Mouse (Mus musculus): ENCODE measurements at regions not wholly inside any gene's neighbourhood (a gene's known extent, or its start where the extent isn't known, plus 50 kb on each side); places are given as distances from the start of the nearest gene placed in this dataset.

- no peaks in the 10 kb centered on the region for H3K79me2 ChIP-seq (ENCODE audit: control insufficient read depth, insufficient read depth)
- TF ChIP-seq FOSL1 (IDR thresholded peaks at IDR 0.05; ENCODE audit: insufficient read depth, low read length, poor library complexity, severe bottlenecking) (no peak), MYOD1 (IDR thresholded peaks at IDR 0.05; ENCODE audit: control insufficient read depth, insufficient read length, low read depth) (no peak), MYOG (IDR thresholded peaks at IDR 0.05; ENCODE audit: control insufficient read depth, extremely low read depth, insufficient read length) (no peak), MAX (IDR thresholded peaks at IDR 0.05) (no peak), USF1 (IDR thresholded peaks at IDR 0.05; ENCODE audit: low read depth) (no peak), CTCF (IDR thresholded peaks at IDR 0.05; ENCODE audit: control insufficient read depth, insufficient read depth, insufficient read length) (no peak), CEBPB (IDR thresholded peaks at IDR 0.05; ENCODE audit: low read depth) (no peak)
- no peak overlapping the region for H3K4me3 ChIP-seq (ENCODE audit: insufficient read depth, poor library complexity, severe bottlenecking)
- no peak overlapping the region for H3ac ChIP-seq (ENCODE audit: control insufficient read depth, insufficient read length, low read depth)
- no peaks in the 10 kb centered on the region for H3K27me3 ChIP-seq (ENCODE audit: control insufficient read depth, insufficient read depth, insufficient read length)
- no peaks in the 10 kb centered on the region for H3K36me3 ChIP-seq (ENCODE audit: control insufficient read depth, insufficient read depth)
- H3K79me3 ChIP-seq (ENCODE audit: low read depth): no peaks in the 10 kb centered on the region
These were observed 404.2 kb upstream of the Intu start for GRCm38 (mm10) chr3:40126903-40127302.

- no peaks in the 10 kb centered on the region for H3K27me3 ChIP-seq (ENCODE audit: control insufficient read depth, insufficient read depth, insufficient read length)
These were observed 400.1 kb upstream of the Intu start for GRCm38 (mm10) chr3:40130858-40131584.

GRCm38 (mm10) chr3:40138671-40139070 lies 392.4 kb upstream of the Intu start:
- no peak overlapping the region for H3K4me3 ChIP-seq (ENCODE audit: insufficient read depth, poor library complexity, severe bottlenecking)
- no peaks in the 10 kb centered on the region for H3K27me3 ChIP-seq (ENCODE audit: control insufficient read depth, insufficient read depth, insufficient read length)
- no peaks in the 10 kb centered on the region for H3K36me3 ChIP-seq (ENCODE audit: control insufficient read depth, insufficient read depth)
- H3K79me3 ChIP-seq (ENCODE audit: low read depth): no peaks in the 10 kb centered on the region
- no peak for TF ChIP-seq FOSL1 (IDR thresholded peaks at IDR 0.05; ENCODE audit: insufficient read depth, low read length, poor library complexity, severe bottlenecking)
- no peak for TF ChIP-seq CEBPB (IDR thresholded peaks at IDR 0.05; ENCODE audit: low read depth)
- no peak for TF ChIP-seq USF1 (IDR thresholded peaks at IDR 0.05; ENCODE audit: low read depth)
- TF ChIP-seq MYOG (IDR thresholded peaks at IDR 0.05; ENCODE audit: control insufficient read depth, extremely low read depth, insufficient read length): no peak
- TF ChIP-seq MAX (IDR thresholded peaks at IDR 0.05): no peak
- no peak for TF ChIP-seq CTCF (IDR thresholded peaks at IDR 0.05; ENCODE audit: control insufficient read depth, insufficient read depth, insufficient read length)
- no peak for TF ChIP-seq MYOD1 (IDR thresholded peaks at IDR 0.05; ENCODE audit: control insufficient read depth, insufficient read length, low read depth)
- no peaks in the 10 kb centered on the region for H3K79me2 ChIP-seq (ENCODE audit: control insufficient read depth, insufficient read depth)
- no peak overlapping the region for H3ac ChIP-seq (ENCODE audit: control insufficient read depth, insufficient read length, low read depth)

More at GRCm38 (mm10) chr3:40130858-40131584, 400.1 kb upstream of the Intu start:
- Histone ChIP-seq H3K36me3 (ENCODE audit: control insufficient read depth, insufficient read depth) (no peaks in the 10 kb centered on the region), H3K79me3 (ENCODE audit: low read depth) (no peaks in the 10 kb centered on the region), H3ac (ENCODE audit: control insufficient read depth, insufficient read length, low read depth) (no peak overlapping the region), H3K79me2 (ENCODE audit: control insufficient read depth, insufficient read depth) (no peaks in the 10 kb centered on the region), H3K4me3 (ENCODE audit: insufficient read depth, poor library complexity, severe bottlenecking) (no peak overlapping the region)
- no peak for TF ChIP-seq CEBPB (IDR thresholded peaks at IDR 0.05; ENCODE audit: low read depth)
- no peak for TF ChIP-seq USF1 (IDR thresholded peaks at IDR 0.05; ENCODE audit: low read depth)
- no peak for TF ChIP-seq MYOD1 (IDR thresholded peaks at IDR 0.05; ENCODE audit: control insufficient read depth, insufficient read length, low read depth)
- no peak for TF ChIP-seq MAX (IDR thresholded peaks at IDR 0.05)
- no peak for TF ChIP-seq MYOG (IDR thresholded peaks at IDR 0.05; ENCODE audit: control insufficient read depth, extremely low read depth, insufficient read length)
- no peak for TF ChIP-seq CTCF (IDR thresholded peaks at IDR 0.05; ENCODE audit: control insufficient read depth, insufficient read depth, insufficient read length)
- TF ChIP-seq FOSL1 (IDR thresholded peaks at IDR 0.05; ENCODE audit: insufficient read depth, low read length, poor library complexity, severe bottlenecking): no peak

- H3K36me3 ChIP-seq (ENCODE audit: control insufficient read depth, insufficient read depth): no peaks in the 10 kb centered on the region
- TF ChIP-seq MYOD1 (IDR thresholded peaks at IDR 0.05; ENCODE audit: control insufficient read depth, insufficient read length, low read depth) (no peak), MYOG (IDR thresholded peaks at IDR 0.05; ENCODE audit: control insufficient read depth, extremely low read depth, insufficient read length) (no peak), FOSL1 (IDR thresholded peaks at IDR 0.05; ENCODE audit: insufficient read depth, low read length, poor library complexity, severe bottlenecking) (no peak), MAX (IDR thresholded peaks at IDR 0.05) (no peak), CTCF (IDR thresholded peaks at IDR 0.05; ENCODE audit: control insufficient read depth, insufficient read depth, insufficient read length) (no peak), USF1 (IDR thresholded peaks at IDR 0.05; ENCODE audit: low read depth) (no peak), CEBPB (IDR thresholded peaks at IDR 0.05; ENCODE audit: low read depth) (no peak)
- no peaks in the 10 kb centered on the region for H3K79me3 ChIP-seq (ENCODE audit: low read depth)
- no peaks in the 10 kb centered on the region for H3K79me2 ChIP-seq (ENCODE audit: control insufficient read depth, insufficient read depth)
- H3ac ChIP-seq (ENCODE audit: control insufficient read depth, insufficient read length, low read depth): no peak overlapping the region
- H3K27me3 ChIP-seq (ENCODE audit: control insufficient read depth, insufficient read depth, insufficient read length): no peaks in the 10 kb centered on the region
- no peak overlapping the region for H3K4me3 ChIP-seq (ENCODE audit: insufficient read depth, poor library complexity, severe bottlenecking)
These were observed 388.9 kb upstream of the Intu start for GRCm38 (mm10) chr3:40142229-40142628.

GRCm38 (mm10) chr3:40158631-40159030 lies 372.5 kb upstream of the Intu start:
- no peak overlapping the region for H3ac ChIP-seq (ENCODE audit: control insufficient read depth, insufficient read length, low read depth)
- no peaks in the 10 kb centered on the region for H3K79me3 ChIP-seq (ENCODE audit: low read depth)
- no peak overlapping the region for H3K4me3 ChIP-seq (ENCODE audit: insufficient read depth, poor library complexity, severe bottlenecking)
- no peaks in the 10 kb centered on the region for H3K79me2 ChIP-seq (ENCODE audit: control insufficient read depth, insufficient read depth)
- TF ChIP-seq USF1 (IDR thresholded peaks at IDR 0.05; ENCODE audit: low read depth) (no peak), MYOG (IDR thresholded peaks at IDR 0.05; ENCODE audit: control insufficient read depth, extremely low read depth, insufficient read length) (no peak), FOSL1 (IDR thresholded peaks at IDR 0.05; ENCODE audit: insufficient read depth, low read length, poor library complexity, severe bottlenecking) (no peak), MAX (IDR thresholded peaks at IDR 0.05) (no peak), CTCF (IDR thresholded peaks at IDR 0.05; ENCODE audit: control insufficient read depth, insufficient read depth, insufficient read length) (no peak), CEBPB (IDR thresholded peaks at IDR 0.05; ENCODE audit: low read depth) (no peak), MYOD1 (IDR thresholded peaks at IDR 0.05; ENCODE audit: control insufficient read depth, insufficient read length, low read depth) (no peak)
- H3K27me3 ChIP-seq (ENCODE audit: control insufficient read depth, insufficient read depth, insufficient read length): no peaks in the 10 kb centered on the region
- H3K36me3 ChIP-seq (ENCODE audit: control insufficient read depth, insufficient read depth): no peaks in the 10 kb centered on the region

Measured in C2C12 (cell line).